Mouse (Mus musculus) cerebellum, postnatal 10 days (tissue): ENCODE results near the gene Olfr1420.
"Not testable (repeated sequence)": the region's sequence is repeated elsewhere in the genome, so short reads cannot be mapped to it uniquely, and the experiment has no call there.

Source experiments
- DNase-seq, 2 experiments: peaks; one replicate each; pipeline ENCODE4 v3.0.0; 2021; ENCODE audit warnings: mixed read lengths in 2 of 2

Gene Olfr1420

GRCm38 (mm10) chr19:11886265-11886664 lies at the start of gene Olfr1420:
Gene Olfr1420, plus strand, starts transcription at chr19:11886565.
- DNase-seq: no peak

GRCm38 (mm10) chr19:11839119-11839518 lies 47.2 kb upstream of the Olfr1420 start, which contains the start of gene Olfr1417:
Gene Olfr1417, minus strand, starts transcription at chr19:11839219.
- no peak for DNase-seq

- no peak for DNase-seq
Measured at GRCm38 (mm10) chr19:11846333-11846732, 40.0 kb upstream of the Olfr1420 start.

GRCm38 (mm10) chr19:11852652-11853051 lies 33.7 kb upstream of the Olfr1420 start:
- DNase-seq: no peak

GRCm38 (mm10) chr19:11854821-11855220 lies 31.5 kb upstream of the Olfr1420 start:
- no peak for DNase-seq

GRCm38 (mm10) chr19:11856506-11856905 lies 29.9 kb upstream of the Olfr1420 start:
- DNase-seq: no peak

- DNase-seq: no peak
Measured at GRCm38 (mm10) chr19:11860966-11861365, 25.4 kb upstream of the Olfr1420 start, which contains the start of gene Olfr1418. Gene Olfr1418, minus strand, starts transcription at chr19:11861066.

- DNase-seq: no peak
Measured at GRCm38 (mm10) chr19:11867837-11868236, 18.5 kb upstream of the Olfr1420 start.

GRCm38 (mm10) chr19:11875006-11875405 lies 11.4 kb upstream of the Olfr1420 start, which contains the start of gene Olfr1419:
Gene Olfr1419, minus strand, starts transcription at chr19:11875106.
- DNase-seq: no peak

- DNase-seq: not testable (repeated sequence)
Measured at GRCm38 (mm10) chr19:11878404-11878803, 8.0 kb upstream of the Olfr1420 start.

GRCm38 (mm10) chr19:11911021-11911420 lies 24.7 kb downstream of the Olfr1420 start:
- DNase-seq: peak in 1 of 2 experiments; percentile 5

GRCm38 (mm10) chr19:11911603-11912002 lies 25.2 kb downstream of the Olfr1420 start:
- DNase-seq: peak; percentile 50 to 63

- peak; percentile 99 for DNase-seq
Measured at GRCm38 (mm10) chr19:11912037-11912532, 25.7 kb downstream of the Olfr1420 start, which contains the start of gene Patl1. Gene Patl1, plus strand, starts transcription at chr19:11912399.

- peak; percentile 69 to 71 for DNase-seq
Measured at GRCm38 (mm10) chr19:11912533-11913121, 26.3 kb downstream of the Olfr1420 start.

GRCm38 (mm10) chr19:11915804-11916203 lies 29.4 kb downstream of the Olfr1420 start:
- DNase-seq: peak; percentile 12 to 42

- no peak for DNase-seq
Measured at GRCm38 (mm10) chr19:11922068-11922467, 35.7 kb downstream of the Olfr1420 start.

GRCm38 (mm10) chr19:11922515-11922914 lies 36.1 kb downstream of the Olfr1420 start:
- not testable (repeated sequence) for DNase-seq

GRCm38 (mm10) chr19:11926380-11926779 lies 40.0 kb downstream of the Olfr1420 start:
- DNase-seq: no peak

- no peak for DNase-seq
Measured at GRCm38 (mm10) chr19:11928025-11928748, 41.8 kb downstream of the Olfr1420 start.

- DNase-seq: not testable (repeated sequence)
Measured at GRCm38 (mm10) chr19:11946460-11946859, 60.1 kb downstream of the Olfr1420 start.
